Mouse (Mus musculus) CD4-positive helper T cell, adult 2 months (primary cell): Measurements from ENCODE around the gene Krt31.

ENCODE experiments used
- DNase-seq: peaks from one replicate; pipeline ENCODE4 v3.0.0-alpha.2; 2012; ENCODE audit warnings: low read depth, missing footprints, low spot score

The Krt31 gene

GRCm38 (mm10) chr11:100050451-100050850 lies at the start of gene Krt31:
Krt31 (minus strand) TSS chr11:100050551.
- DNase-seq, result no peak

DNA sequence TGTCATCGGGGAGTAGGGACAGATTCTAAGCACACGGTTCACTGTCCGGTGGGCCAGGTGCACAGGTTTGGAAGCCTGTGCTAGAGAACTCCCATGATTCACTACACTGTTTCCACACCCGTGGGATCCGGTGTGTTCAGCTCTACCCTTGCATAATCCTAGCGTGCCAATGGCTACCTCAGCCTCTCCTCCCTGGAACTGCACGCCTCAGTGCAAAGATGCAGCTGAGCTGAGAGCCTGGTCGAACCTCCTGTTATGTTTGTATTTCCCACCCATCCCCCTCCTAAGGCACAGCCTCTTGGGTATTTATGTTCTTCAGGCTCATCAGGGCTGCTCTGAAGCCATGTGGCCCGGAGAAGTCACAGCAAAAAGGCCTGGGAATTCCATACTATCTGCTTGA lies 47.5 kb upstream of the Krt31 start:
- no peak for DNase-seq

DNA sequence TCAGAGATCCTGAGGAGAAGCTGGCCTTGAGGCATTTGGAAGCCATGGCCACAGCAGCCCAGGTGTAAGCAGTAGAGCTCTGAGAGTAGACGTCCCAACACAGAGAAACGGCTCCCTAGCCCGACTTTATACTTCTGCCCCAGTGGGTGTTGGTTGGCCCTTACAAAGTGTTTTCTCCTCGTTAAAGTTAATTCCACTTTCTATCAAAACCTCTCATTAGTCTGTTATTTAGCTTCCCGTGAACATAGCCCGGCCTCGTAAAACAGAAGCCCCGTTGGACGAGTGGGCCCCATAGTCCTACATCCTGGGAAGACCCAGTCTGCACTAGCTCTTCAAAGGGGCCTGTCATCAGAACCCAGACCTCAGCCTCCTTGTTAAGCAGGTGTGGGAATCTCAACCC lies 45.8 kb upstream of the Krt31 start, which contains the start of gene Krt35:
Gene Krt35 (minus strand): TSS at position 101 of the 400 bp plus-strand sequence.
- no peak for DNase-seq

- DNase-seq, result no peak
These were observed 38.2 kb upstream of the Krt31 start for GRCm38 (mm10) chr11:100088378-100089025.

DNA sequence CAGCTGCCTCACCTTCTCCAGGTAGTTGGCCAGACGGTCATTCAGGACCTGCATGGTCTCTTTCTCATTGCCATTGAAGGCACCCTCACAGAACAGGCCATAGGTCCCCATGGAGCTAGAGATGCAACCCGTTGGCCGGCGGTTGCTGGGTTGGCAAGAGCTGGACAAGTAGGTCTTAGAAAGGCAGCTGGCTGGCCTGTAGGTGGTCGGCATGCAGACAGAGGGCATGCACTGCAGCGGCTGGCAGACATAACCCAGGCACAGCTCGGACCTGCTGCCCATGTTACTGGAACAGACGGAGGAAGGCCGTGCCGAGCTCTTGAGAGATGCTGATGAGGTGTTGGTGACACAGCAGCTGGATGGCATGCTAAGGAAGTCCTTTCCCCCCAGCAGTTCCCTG lies 37.5 kb upstream of the Krt31 start, which contains the start of gene Krt32:
Gene Krt32 (minus strand): TSS at position 366 of the 400 bp plus-strand sequence.
- DNase-seq, result no peak

- DNase-seq, result no peak
These were observed 23.5 kb upstream of the Krt31 start for GRCm38 (mm10) chr11:100073873-100074272.

GRCm38 (mm10) chr11:100067293-100068036 lies 17.1 kb upstream of the Krt31 start:
- DNase-seq, result no peak

- DNase-seq, result no peak
These were observed 16.1 kb upstream of the Krt31 start for GRCm38 (mm10) chr11:100066236-100067010.

DNA sequence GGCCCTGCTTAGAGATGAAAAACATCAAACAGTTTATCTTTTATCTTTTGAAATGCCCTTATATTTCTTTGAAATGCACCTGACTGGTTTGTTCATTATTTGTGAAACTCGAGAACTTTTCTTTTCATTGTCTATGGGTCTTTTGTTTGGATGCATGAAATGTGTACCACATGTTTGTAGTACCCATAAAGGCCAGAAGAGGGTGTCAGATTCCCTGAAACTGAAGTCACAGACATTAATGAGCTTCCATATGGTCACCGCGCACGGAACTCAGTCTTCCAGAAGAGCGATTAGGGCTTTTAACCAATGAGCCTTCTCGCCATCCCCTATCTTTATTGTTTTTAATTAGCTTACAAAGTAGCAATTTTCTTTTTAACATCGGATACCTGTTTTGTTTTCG lies 8.5 kb upstream of the Krt31 start:
- no peak for DNase-seq

DNA sequence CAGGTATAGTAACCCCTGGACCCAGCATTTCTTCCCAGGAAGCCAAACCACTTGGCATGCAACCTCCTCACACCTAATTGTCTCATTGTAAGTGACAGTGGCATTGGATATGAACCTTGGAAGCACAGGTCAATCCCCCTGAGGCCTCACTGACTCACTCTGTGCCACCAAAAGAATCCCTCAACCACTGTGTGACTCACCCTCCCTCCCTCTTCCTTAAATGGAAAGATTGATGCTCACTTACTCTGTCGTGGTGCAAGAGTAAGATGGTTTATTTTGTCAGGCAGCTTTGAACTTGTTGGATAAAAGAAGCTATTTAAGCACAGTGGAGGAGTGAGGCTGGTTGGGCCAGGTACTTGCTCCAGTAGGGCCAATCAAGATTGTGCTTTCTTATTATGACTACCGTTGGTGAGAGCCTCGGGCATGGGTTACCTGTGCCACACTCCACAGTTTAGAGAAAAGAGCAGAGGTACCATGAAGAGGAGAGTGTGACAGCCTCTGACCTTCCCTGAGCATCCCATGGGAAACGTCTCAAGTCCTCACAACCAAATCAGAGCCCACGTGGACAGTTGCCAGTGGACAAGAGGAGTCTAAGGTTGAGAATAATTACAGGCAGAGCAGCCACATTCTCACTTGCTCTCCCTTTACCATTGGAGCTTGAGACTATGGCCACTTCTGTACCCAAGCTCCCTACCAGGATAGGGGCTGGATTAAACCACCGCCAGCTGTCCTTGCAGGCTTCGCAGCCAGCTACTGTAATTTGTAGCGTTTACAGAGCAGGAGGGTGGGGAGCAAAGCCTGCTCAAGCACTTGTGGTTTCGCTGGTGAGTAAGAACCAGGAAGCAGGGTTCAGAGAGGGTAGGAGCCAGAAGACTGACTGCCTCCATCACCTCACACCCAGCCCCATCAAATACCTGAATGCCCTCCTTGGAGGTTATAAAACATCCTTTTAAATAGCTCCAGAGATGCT lies 5.6 kb upstream of the Krt31 start:
- DNase-seq, result no peak

- no peak for DNase-seq
These were observed 3.2 kb downstream of the Krt31 start for GRCm38 (mm10) chr11:100047193-100047592.

GRCm38 (mm10) chr11:100046303-100046866 lies 4.0 kb downstream of the Krt31 start:
- DNase-seq, result no peak

DNA sequence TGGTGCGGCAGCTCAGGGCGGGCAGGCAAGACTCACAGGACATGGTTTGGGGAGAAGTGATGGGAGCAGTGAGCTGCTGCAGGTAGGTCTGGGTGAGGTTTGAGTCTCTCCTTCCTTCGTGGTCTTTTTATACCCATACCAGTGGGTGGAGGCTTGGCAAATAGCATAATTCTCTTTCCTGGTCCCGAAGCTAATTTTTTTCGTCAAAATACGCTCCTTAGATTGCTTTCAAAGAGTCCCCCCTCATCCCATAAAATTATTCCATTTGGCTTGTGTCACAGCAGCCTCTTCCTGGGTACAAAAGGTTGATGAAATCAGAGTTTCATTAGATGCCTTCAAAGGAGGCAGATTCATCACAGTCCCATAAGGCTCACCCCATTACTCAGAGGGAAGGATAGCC lies 8.9 kb downstream of the Krt31 start, which contains the start of gene Krt34:
Gene Krt34 (minus strand): TSS at position 101 of the 400 bp plus-strand sequence.
- DNase-seq, result no peak

GRCm38 (mm10) chr11:100029768-100030167 lies 20.6 kb downstream of the Krt31 start, which contains the start of gene Krt33b:
Krt33b (minus strand) TSS chr11:100029868.
- DNase-seq, result no peak

- DNase-seq, result no peak
These were observed 28.9 kb downstream of the Krt31 start for GRCm38 (mm10) chr11:100021438-100021837.

DNA sequence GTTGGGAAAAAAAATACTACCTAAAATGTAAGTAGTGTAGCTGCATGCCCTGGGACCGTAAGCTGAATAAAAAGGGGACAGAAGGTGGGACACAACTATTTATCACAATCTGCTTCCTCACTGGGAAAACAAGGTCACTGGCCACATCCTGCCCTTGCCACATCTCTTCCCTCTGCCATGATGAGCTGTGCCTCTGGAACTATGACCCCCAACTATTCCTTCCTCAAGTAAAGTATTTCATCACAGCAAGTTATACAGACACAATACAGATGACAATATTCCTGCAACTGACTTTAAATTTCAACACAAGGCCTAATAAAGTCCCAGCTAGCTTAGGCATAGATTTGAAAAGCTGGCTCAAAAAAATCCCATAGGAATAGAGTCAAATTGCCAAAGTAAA lies 30.9 kb downstream of the Krt31 start:
- DNase-seq, result no peak

DNA sequence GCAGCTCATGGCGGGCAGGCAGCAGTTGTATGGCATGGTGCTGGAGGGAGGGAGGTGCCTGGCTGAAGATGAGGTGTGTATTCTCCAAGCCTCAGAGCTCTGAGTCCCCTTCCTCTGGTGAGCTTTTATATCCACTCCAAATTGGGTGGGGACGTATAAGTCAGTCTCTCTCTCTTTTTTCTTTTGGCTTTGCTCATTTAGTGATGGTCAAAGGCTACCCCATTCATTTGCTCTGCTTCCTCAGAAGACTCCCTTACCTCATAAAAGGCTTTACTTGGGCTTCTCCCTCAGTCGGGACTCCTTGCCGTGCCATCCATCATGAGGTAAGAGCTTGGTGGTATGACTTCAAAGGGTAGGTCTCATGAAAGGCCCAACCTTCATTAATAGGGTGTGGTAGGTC lies 34.2 kb downstream of the Krt31 start, which contains the start of gene Krt33a:
Gene Krt33a (minus strand): TSS at position 101 of the 400 bp plus-strand sequence.
- DNase-seq, result no peak

DNA sequence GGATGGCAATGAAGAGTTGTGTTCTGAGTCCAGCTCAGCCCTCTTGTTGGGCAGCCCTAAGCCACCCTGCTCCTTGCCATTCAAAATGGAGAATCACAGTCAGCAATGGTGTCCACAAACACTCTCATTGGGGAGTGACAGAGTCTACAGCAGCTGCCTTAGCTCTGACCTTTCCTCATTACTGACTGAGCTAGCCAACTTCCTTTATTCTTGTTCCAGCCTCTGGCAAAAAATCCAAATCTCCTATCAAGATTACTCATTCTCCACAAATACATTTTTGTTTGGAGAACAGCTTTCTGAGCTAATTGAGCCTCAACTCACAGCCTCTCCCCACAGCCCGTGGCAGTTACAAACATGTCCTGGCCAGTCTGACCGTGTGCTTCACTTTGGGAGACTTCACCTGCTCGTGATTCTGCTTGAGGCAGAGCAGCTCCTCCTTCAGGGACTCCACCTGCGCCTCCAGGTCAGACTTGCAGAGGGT lies 36.6 kb downstream of the Krt31 start:
- no peak for DNase-seq

DNA sequence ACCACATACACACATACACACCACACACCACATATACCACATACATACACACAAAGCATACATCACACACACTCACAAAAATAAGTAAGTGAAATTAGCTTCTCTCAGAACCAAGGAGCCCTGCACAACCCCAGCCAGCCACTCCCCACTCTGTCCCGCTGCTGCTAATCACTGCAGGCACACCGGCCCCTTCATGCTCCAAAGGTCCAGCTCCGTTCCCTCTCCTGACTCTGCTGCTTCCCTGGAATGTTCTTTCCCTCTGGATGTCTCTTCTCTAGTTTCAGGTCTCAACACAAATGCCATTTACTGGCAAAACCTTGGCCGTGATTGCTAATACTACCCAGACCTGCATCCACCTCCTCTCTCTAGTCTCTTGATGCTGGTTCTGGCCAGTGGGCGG lies 39.7 kb downstream of the Krt31 start:
- DNase-seq, result no peak

DNA sequence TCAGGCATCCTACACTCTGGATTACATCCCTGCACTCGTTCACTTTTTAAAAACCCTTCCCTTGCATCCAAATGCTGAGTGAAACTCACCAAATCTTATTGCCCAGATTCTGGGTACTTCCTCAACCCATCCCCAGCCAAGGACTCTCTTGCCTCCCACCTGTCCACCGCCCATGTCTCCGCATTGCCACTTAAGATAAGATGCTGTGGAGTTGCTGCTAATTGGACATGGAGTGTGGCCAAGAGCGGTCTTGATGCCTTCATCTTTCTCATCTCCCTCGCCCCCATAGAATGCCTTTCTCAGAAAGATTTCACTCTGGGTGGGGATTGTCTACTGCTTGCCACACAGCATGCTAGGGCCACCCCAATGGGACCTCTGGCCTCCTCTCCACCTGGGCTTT lies 42.0 kb downstream of the Krt31 start:
- no peak for DNase-seq
